Mouse (Mus musculus) layer of hippocampus, adult 8-10 months (tissue): ENCODE measurements around the gene Gm8947. TPM values are rescaled to one million over a fixed set of nuclear protein-coding genes. Genes with fewer than 3 reads are reported as not detected.
"Not testable (repeated sequence)": the region's sequence is repeated elsewhere in the genome, so short reads cannot be mapped to it uniquely, and the experiment has no call there.

Experiments used
- DNase-seq, 2 experiments: peaks; one replicate each; pipeline ENCODE4 v3.0.0; 2022; ENCODE audit warnings: low spot score in 2 of 2
- total RNA-seq, 4 experiments: library from RNA; stranded (reverse); gene quantifications; 2 replicates each; pipeline ENCODE4 v1.2.4; 2022

The Gm8947 gene
- total RNA-seq: not detected

GRCm38 (mm10) chr1:151192075-151192474, at the start of gene Gm8947:
TSS of gene Gm8947 (plus strand) at chr1:151192376.
- not testable (repeated sequence) for DNase-seq

GRCm38 (mm10) chr1:151144471-151145146, 47.6 kb upstream of the Gm8947 start:
- no peak for DNase-seq

GRCm38 (mm10) chr1:151147801-151148200, 44.4 kb upstream of the Gm8947 start:
- DNase-seq: no peak

GRCm38 (mm10) chr1:151150211-151150610, 42.0 kb upstream of the Gm8947 start:
- no peak for DNase-seq

DNA sequence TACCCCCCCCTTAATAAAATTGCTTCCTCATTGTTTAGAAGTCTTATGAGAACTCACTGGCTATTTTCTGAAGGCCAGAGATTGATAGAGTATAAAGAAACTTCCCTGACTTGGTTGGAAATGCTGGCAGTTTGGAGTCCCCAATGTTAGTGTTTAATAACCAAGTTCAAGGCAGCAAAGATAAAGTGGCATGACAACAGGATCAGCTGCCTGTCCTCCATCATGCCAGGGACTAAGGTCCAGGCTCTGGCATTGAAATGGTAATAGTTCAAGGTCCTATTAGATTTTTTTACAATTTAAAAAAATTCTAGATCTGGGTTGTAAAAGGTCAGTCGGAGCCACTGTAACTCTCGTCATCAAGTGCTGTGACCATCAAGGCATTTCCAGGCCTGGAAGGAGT, 41.1 kb upstream of the Gm8947 start:
- no peak for DNase-seq

- no peak for DNase-seq
These were observed 39.0 kb upstream of the Gm8947 start for GRCm38 (mm10) chr1:151153056-151153652.

- DNase-seq: not testable (repeated sequence)
These were observed 38.0 kb upstream of the Gm8947 start for GRCm38 (mm10) chr1:151154131-151154530.

DNA sequence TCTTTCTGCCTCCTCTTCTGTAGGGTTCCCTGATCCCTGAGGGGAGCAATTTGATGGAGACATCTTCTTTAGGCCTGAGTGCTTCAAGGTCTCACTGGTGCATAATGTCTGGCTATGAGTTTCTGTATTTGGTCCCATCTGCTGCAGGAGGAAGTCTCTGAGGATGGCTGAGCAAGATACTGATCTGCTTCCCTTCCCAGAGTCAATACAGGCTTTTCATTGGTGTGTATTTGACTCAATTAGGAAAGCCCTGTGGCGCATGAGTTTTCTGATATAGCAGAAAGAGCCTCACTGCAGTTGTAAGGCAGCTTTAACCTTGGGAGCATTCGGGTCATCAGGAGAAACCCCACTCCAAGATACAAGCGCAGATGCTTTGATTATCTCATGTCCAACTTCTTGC, 36.0 kb upstream of the Gm8947 start:
- DNase-seq: no peak

GRCm38 (mm10) chr1:151156777-151157632, 35.2 kb upstream of the Gm8947 start:
- no peak for DNase-seq

GRCm38 (mm10) chr1:151157963-151158856, 34.0 kb upstream of the Gm8947 start:
- DNase-seq: no peak

DNA sequence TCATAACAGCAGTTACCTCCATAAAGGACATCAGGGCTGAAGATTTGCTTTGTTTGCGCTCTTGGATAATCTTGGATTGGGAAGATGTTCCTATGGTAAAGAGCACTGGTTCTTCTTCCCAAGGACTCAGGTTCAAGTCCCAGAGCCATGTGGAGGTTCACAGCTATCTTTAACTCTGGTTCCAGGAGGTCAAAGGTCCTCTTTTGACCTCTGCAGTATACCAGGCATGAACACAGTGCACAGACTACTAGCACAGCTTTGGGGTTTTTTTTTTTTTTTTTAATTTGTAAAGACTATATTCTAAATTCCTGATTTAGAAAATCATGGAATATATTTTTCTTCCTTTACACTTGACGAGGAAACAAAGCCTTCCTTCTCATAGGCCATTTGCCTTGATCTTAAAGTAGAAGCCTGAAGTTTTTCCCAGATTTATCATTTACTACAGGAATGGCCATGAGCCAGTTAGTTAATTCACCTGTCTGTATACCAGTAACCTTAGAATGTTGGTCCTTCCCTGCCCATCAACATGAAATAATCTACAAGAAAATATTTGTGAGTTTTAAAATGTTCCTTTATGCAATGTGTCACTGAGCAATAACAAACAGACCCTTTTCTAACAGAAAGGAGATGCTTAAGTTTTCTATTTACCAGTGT, 33.2 kb upstream of the Gm8947 start:
- DNase-seq: no peak

GRCm38 (mm10) chr1:151166031-151166430, 26.1 kb upstream of the Gm8947 start:
- DNase-seq: no peak

DNA sequence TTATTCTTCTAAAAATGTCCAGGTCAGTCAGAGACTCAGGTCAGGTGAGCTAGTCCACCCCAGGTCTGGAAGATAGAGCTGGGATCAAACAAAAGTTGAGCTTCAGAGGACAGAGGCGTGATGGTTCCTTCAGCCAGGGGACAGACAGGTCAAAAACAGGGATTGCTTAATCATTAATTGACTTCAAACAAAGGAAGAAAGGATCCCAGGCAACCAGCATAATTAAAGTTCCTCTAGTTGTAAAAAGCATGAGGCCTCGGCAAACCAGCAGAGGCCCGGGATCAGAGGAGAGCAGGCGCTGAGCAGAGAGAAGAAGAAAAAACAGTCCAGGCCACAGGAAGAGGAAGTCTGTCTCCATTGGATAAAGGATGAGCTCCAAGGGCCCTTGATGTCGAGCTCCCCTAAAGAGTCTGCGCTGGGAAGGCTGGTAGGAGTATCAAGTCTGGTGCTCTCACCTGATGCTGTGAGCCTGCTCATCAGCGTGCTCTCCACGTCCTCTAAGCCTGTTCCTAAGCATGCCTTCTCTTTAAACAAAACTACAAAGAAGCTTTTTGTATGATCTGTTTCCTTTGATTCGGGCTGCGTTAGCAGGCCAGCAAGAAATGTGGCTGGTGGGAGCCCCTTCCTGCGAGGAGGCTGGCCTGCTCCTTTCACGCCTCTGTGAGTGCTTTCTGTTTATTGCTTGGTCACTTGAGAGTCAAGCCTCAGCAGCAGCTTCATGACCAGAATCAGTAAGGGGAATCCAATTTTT, 24.7 kb upstream of the Gm8947 start:
- peak in 1 of 2 experiments; percentile 10 for DNase-seq

GRCm38 (mm10) chr1:151168637-151169036, 23.5 kb upstream of the Gm8947 start:
- no peak for DNase-seq

GRCm38 (mm10) chr1:151171572-151172461, 20.4 kb upstream of the Gm8947 start:
- DNase-seq: no peak

DNA sequence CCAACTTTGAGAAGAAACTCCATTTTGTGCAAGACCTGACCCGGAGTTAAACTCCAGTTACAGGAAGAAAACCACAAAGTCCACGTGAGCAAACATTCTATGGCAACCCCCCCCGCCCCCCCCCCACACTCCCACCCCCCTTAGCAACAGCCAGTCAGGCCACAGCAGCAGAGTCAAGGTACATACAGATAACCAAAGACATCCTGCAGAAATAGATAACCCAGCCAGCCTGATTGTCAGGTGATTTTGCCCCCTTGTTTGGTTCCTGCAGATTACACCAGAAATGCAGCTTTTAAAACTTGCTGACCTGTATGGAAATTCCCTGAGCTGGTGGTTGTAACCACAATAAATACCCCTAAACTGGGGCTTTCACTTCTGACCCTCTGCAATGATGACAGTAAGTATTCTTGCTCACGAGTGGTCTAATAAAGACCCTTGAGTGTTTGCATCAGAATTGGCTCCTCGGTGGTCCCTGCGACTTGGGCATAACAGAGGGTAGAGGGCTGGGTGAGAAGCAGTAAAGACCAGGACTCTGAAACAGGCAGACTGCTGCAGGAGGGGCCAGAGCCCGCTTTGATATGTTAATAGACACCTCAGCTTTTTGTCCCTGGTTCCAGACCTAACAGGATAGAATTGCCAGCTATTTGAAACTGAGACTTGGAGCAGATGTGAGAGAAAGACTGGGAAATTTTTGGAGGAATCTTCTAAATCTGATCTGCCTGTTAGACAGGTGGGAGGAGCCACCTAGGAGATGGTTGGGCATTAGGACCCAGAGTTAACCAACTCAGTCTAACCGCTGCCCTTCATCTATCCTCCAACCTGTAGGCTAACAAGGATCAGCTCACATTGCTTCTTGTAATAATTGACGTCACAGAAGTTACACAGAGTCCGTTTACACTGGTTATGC, 14.9 kb upstream of the Gm8947 start:
- no peak for DNase-seq

DNA sequence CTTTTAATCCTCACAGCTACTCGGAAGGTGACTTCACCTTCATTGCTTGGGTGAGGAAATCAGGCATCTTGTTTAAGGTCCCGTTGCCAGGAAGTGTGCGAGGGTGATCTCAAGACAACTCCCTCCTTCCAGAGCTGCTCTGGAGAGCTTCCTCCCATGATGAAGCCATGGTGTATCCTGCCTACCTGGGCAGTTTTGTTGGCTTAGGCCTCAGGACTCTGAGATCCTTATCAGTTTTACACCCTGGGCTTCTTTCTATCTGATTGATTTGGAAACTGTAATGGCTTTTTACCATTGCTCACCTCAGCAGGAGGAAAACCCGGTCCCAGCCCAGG, 14.3 kb upstream of the Gm8947 start:
- DNase-seq: no peak

DNA sequence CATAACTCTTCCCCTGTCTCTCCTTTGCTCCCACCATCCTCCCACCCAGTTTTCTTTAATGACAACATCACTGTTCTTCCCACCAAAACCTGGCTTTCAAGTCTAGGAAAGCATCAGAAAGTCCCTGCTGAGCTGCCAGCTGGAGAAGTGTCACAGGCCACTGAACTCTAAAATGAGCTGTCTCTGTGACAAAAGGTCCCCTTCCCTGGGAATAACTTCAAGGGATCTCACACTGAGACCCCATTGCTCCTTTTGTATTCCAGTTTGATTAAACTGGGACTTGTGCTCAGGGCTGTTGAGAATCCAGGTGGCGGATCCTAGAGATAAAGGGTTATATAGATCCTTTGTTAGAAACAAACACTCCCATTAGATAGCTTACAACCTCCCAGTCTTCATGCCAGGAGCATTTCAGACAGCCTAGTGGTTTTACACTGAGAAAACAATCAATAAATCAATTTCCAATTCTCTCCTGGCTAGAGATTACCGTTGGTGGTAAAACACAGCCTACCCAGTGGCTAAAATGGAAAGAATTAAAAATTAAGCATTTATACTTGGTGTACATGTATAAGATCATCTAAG, 13.6 kb upstream of the Gm8947 start:
- no peak for DNase-seq
